ENCODE assay signal across 9 mouse cellular contexts in genomic region chr13:35743196-35743595, GRCm38 (mm10).
DNase-seq lines count a peak whose midpoint lies in the region; ATAC-seq and TF ChIP-seq lines count a peak whose summit lies in the region.
"Had no signal": no experiment of that assay in that cellular context is flagged by ENCODE, and none has a peak within 500 bp of the region (broad histone marks: within the 10 kb centered on the region; RNA-seq: fewer than 3 reads in every experiment).

No protein-coding gene starts in this region.

- WGBS in heart, embryonic 14.5 days: 44% methylated on average over 1 of the region's 1 CpGs
- WGBS in embryonic facial prominence, embryonic 10.5 days: 59% methylated on average over 1 of the region's 1 CpGs
- WGBS in hindbrain, postnatal 0 days: 85% methylated on average over 1 of the region's 1 CpGs
- WGBS in midbrain, embryonic 13.5 days: 63% methylated on average over 1 of the region's 1 CpGs

- no peaks in the 10 kb centered on the region for H3K36me3 ChIP-seq in heart, embryonic 14.5 days (ENCODE audit: control insufficient read depth, insufficient read depth, low read length)
- H3K36me3 ChIP-seq in embryonic facial prominence, embryonic 10.5 days (replicated peaks): peaks cover 21% of the 10 kb centered on the region
- H3K36me3 ChIP-seq in hindbrain, postnatal 0 days (ENCODE audit: insufficient read depth, low read length): no peaks in the 10 kb centered on the region
- 0 out of 2 replicates have a peak, but pooled peaks cover 3% of the 10 kb centered on the region for H3K36me3 ChIP-seq in midbrain, embryonic 13.5 days

- peaks cover 4 to 10% of the 10 kb centered on the region in 2 experiments for H3K4me1 ChIP-seq in heart, embryonic 14.5 days (ENCODE audit: control insufficient read depth in 2 of 2, insufficient read depth in 2 of 2, low read length in 2 of 2)
- peaks cover 18% of the 10 kb centered on the region for H3K4me1 ChIP-seq in embryonic facial prominence, embryonic 10.5 days
- H3K4me1 ChIP-seq in hindbrain, postnatal 0 days (ENCODE audit: insufficient read depth, low read length): 0 out of 2 replicates have a peak, but pooled peaks cover 10% of the 10 kb centered on the region
- H3K4me1 ChIP-seq in midbrain, embryonic 13.5 days (replicated peaks): peaks cover 24% of the 10 kb centered on the region

- 0 out of 2 replicates have a peak overlapping the region, but pooled peaks have one; percentile 94 for H3K9ac ChIP-seq in heart, embryonic 14.5 days (ENCODE audit: low read length)
- no peak overlapping the region for H3K9ac ChIP-seq in hindbrain, postnatal 0 days (replicated peaks; ENCODE audit: low read length)
- no peak overlapping the region for H3K9ac ChIP-seq in midbrain, embryonic 13.5 days (replicated peaks)

- ATAC-seq in heart, embryonic 14.5 days (ENCODE audit: insufficient number of reproducible peaks, insufficient read depth, low FRiP score, low read depth): no peak
- no peak for ATAC-seq in hindbrain, postnatal 0 days
- ATAC-seq in midbrain, embryonic 13.5 days: no peak

- H3K27me3 ChIP-seq in heart, embryonic 14.5 days (ENCODE audit: control insufficient read depth, insufficient read depth, low read length): no peaks in the 10 kb centered on the region
- peaks cover 26% of the 10 kb centered on the region for H3K27me3 ChIP-seq in embryonic facial prominence, embryonic 10.5 days (replicated peaks; ENCODE audit: low read depth, poor library complexity, severe bottlenecking)
- no peaks in the 10 kb centered on the region for H3K27me3 ChIP-seq in hindbrain, postnatal 0 days (ENCODE audit: insufficient read depth, low read length)
- peaks cover 28% of the 10 kb centered on the region for H3K27me3 ChIP-seq in midbrain, embryonic 13.5 days

- intact Hi-C loops in left cerebral cortex, postnatal 10 days (cut with DNase I): loop anchor here (10.0 kb wide), 1 partner anchor 238 kb away; no protein-coding TSS in a partner anchor
- intact Hi-C loops in left cerebral cortex, postnatal 25 days (cut with DNase I): loop anchor here (5.0 kb wide), 1 partner anchor 231 kb away; no protein-coding TSS in a partner anchor

- DNase-seq in heart, postnatal 4 days: no peak
- no peak for DNase-seq in embryonic facial prominence, embryonic 10.5 days (ENCODE audit: low spot score)
- no peak for DNase-seq in hindbrain, postnatal 0 days (ENCODE audit: low spot score)
- DNase-seq in left cerebral cortex, postnatal 10 days (ENCODE audit: extremely low spot score in 1 of 2, low spot score in 2 of 2): no peak
- no peak for DNase-seq in frontal cortex, postnatal 14 days (ENCODE audit: low spot score in 2 of 2)
- DNase-seq in left cerebral cortex, postnatal 25 days (ENCODE audit: low spot score in 2 of 2): no peak
- DNase-seq: gastrocnemius, postnatal 14 days had no signal

- H3K9me3 ChIP-seq in heart, embryonic 14.5 days (ENCODE audit: control insufficient read depth, low read length): peaks cover 9% of the 10 kb centered on the region; the same call in 1 of the 2 replicates
- H3K9me3 ChIP-seq in embryonic facial prominence, embryonic 10.5 days: peaks cover 22% of the 10 kb centered on the region
- H3K9me3 ChIP-seq in hindbrain, postnatal 0 days (ENCODE audit: low read length): peaks cover 4% of the 10 kb centered on the region; the same call in 1 of the 2 replicates
- H3K9me3 ChIP-seq in midbrain, embryonic 13.5 days: peaks cover 22% of the 10 kb centered on the region

- H3K4me3 ChIP-seq in heart, embryonic 14.5 days (ENCODE audit: control insufficient read depth in 1 of 2, insufficient read depth in 1 of 2, low read depth in 1 of 2, low read length in 2 of 2): peak overlapping the region in 1 of 2 experiments; percentile 99; a peak in 3 of 4 replicates
- H3K4me3 ChIP-seq in embryonic facial prominence, embryonic 10.5 days: peak overlapping the region; percentile 88
- peak overlapping the region; percentile 92; the same call in 1 of the 2 replicates for H3K4me3 ChIP-seq in hindbrain, postnatal 0 days (ENCODE audit: low read length)
- H3K4me3 ChIP-seq in midbrain, embryonic 13.5 days (replicated peaks): peak overlapping the region; percentile 90

- TF ChIP-seq CTCF in hindbrain, postnatal 0 days (IDR thresholded peaks at IDR 0.05; ENCODE audit: low read depth): no peak

- H3K27ac ChIP-seq in heart, embryonic 14.5 days (replicated peaks in 1 of 2; ENCODE audit: control insufficient read depth in 1 of 2, insufficient read depth in 1 of 2, low read depth in 2 of 2, low read length in 2 of 2): no peak overlapping the region
- no peak overlapping the region for H3K27ac ChIP-seq in embryonic facial prominence, embryonic 10.5 days (replicated peaks)
- no peak overlapping the region for H3K27ac ChIP-seq in hindbrain, postnatal 0 days
- no peak overlapping the region for H3K27ac ChIP-seq in midbrain, embryonic 13.5 days

- peak overlapping the region; percentile 77 for H3K4me2 ChIP-seq in heart, embryonic 14.5 days (ENCODE audit: low read length)
- H3K4me2 ChIP-seq in hindbrain, postnatal 0 days (ENCODE audit: low read depth, low read length): peak overlapping the region; percentile 96
- peak overlapping the region; percentile 92 for H3K4me2 ChIP-seq in midbrain, embryonic 13.5 days (replicated peaks)
